10 mouse cellular contexts compared by ENCODE assay signal in genomic region chr14:120263380-120264135, GRCm38 (mm10). TPM values are rescaled to one million over a fixed set of nuclear protein-coding genes. Genes with fewer than 3 reads are reported as not detected.
A peak's percentile ranks its signal among the peaks of the same experiment; 100 is the strongest.
DNase-seq lines count a peak whose midpoint lies in the region; ATAC-seq and TF ChIP-seq lines count a peak whose summit lies in the region.
"Had no signal": no experiment of that assay in that cellular context is flagged by ENCODE, and none has a peak within 500 bp of the region (broad histone marks: within the 10 kb centered on the region; RNA-seq: fewer than 3 reads in every experiment).

No protein-coding gene starts in this region.

- 0 out of 2 replicates have a peak, but pooled peaks cover 2% of the 10 kb centered on the region for H3K4me1 ChIP-seq in kidney, embryonic 15.5 days
- H3K4me1 ChIP-seq in MEL (ENCODE audit: control insufficient read depth in 1 of 2, insufficient read depth in 2 of 2, low read length in 2 of 2): no peaks in the 10 kb centered on the region
- no peaks in the 10 kb centered on the region for H3K4me1 ChIP-seq in liver, postnatal 0 days (ENCODE audit: insufficient read depth)
- H3K4me1 ChIP-seq: embryonic facial prominence, embryonic 15.5 days; limb, embryonic 13.5 days had no signal

- TF ChIP-seq RAD21 in MEL (IDR thresholded peaks at IDR 0.05; ENCODE audit: low read depth, low read length): peak; percentile 56

- no peak overlapping the region for H3K27ac ChIP-seq in kidney, embryonic 15.5 days
- H3K27ac ChIP-seq in MEL (ENCODE audit: control insufficient read depth, low read depth, low read length): no peak overlapping the region
- H3K27ac ChIP-seq in liver, postnatal 0 days (ENCODE audit: low read depth): no peak overlapping the region
- H3K27ac ChIP-seq: embryonic facial prominence, embryonic 15.5 days; limb, embryonic 13.5 days had no signal

- TF ChIP-seq POLR2A in MEL (IDR thresholded peaks at IDR 0.05; ENCODE audit: control insufficient read depth in 1 of 2, insufficient read depth in 1 of 2, low read depth in 1 of 2, low read length in 2 of 2, poor library complexity in 1 of 2): no peak

- no peak overlapping the region for H3K4me2 ChIP-seq in kidney, embryonic 15.5 days
- peak overlapping the region; percentile 48 for H3K4me2 ChIP-seq in liver, postnatal 0 days (ENCODE audit: low read depth, low read length)
- H3K4me2 ChIP-seq: embryonic facial prominence, embryonic 15.5 days; limb, embryonic 13.5 days had no signal

- no peaks in the 10 kb centered on the region for H3K9me3 ChIP-seq in kidney, embryonic 15.5 days (replicated peaks)
- no peaks in the 10 kb centered on the region for H3K9me3 ChIP-seq in MEL (replicated peaks; ENCODE audit: insufficient read depth, low read length)
- no peaks in the 10 kb centered on the region for H3K9me3 ChIP-seq in liver, postnatal 0 days (ENCODE audit: low read length)
- H3K9me3 ChIP-seq: embryonic facial prominence, embryonic 15.5 days; limb, embryonic 13.5 days had no signal

- H3K4me3 ChIP-seq in kidney, embryonic 15.5 days (replicated peaks): no peak overlapping the region
- H3K4me3 ChIP-seq in MEL (ENCODE audit: control insufficient read depth in 1 of 2, insufficient read depth in 1 of 2, low read depth in 2 of 2, low read length in 2 of 2): no peak overlapping the region
- no peak overlapping the region for H3K4me3 ChIP-seq in liver, postnatal 0 days (ENCODE audit: low read depth, low read length)
- H3K4me3 ChIP-seq: embryonic facial prominence, embryonic 15.5 days; limb, embryonic 13.5 days had no signal

- no peaks in the 10 kb centered on the region for H3K27me3 ChIP-seq in kidney, embryonic 15.5 days
- H3K27me3 ChIP-seq in MEL (ENCODE audit: control insufficient read depth in 1 of 2, insufficient read depth in 2 of 2, low read length in 2 of 2): no peaks in the 10 kb centered on the region
- H3K27me3 ChIP-seq in liver, postnatal 0 days (ENCODE audit: insufficient read depth, low read length): no peaks in the 10 kb centered on the region
- H3K27me3 ChIP-seq: embryonic facial prominence, embryonic 15.5 days; limb, embryonic 13.5 days had no signal

- peak; percentile 72 for DNase-seq in kidney, adult 18-20 months
- DNase-seq in B cell, adult 2 months: peak; percentile 77 to 79
- DNase-seq in MEL (ENCODE audit: low read depth, low spot score): peak; percentile 30
- peak; percentile 68 to 70 for DNase-seq in cerebellum, postnatal 10 days
- peak; percentile 54 for DNase-seq in liver, postnatal 0 days
- no peak for DNase-seq in frontal cortex, postnatal 10 days (ENCODE audit: low spot score in 2 of 2)

- peak; percentile 45 to 65 (median 53) for TF ChIP-seq CTCF in MEL (IDR thresholded peaks at IDR 0.05 in 2 of 3, conservative IDR thresholded peaks at IDR 0.05 in 1 of 3; ENCODE audit: control insufficient read depth in 1 of 3, insufficient read depth in 1 of 3, low read depth in 2 of 3, low read length in 3 of 3, poor library complexity in 1 of 3, severe bottlenecking in 1 of 3)
- TF ChIP-seq CTCF in liver, postnatal 0 days (IDR thresholded peaks at IDR 0.05; ENCODE audit: low read depth): peak; percentile 70

- WGBS in kidney, embryonic 15.5 days: 82% methylated on average over 11 of the region's 11 CpGs
- WGBS in liver, postnatal 0 days (ENCODE audit: insufficient replicate concordance): 61% methylated on average over 11 of the region's 11 CpGs

- no peak overlapping the region for H3K9ac ChIP-seq in kidney, embryonic 15.5 days
- no peak overlapping the region for H3K9ac ChIP-seq in MEL (ENCODE audit: control insufficient read depth, low read depth, low read length, poor library complexity, severe bottlenecking)
- no peak overlapping the region for H3K9ac ChIP-seq in liver, postnatal 0 days (replicated peaks)
- H3K9ac ChIP-seq: embryonic facial prominence, embryonic 15.5 days; limb, embryonic 13.5 days had no signal

- no peaks in the 10 kb centered on the region for H3K79me2 ChIP-seq in MEL (ENCODE audit: control insufficient read depth, insufficient read depth, low read length, poor library complexity)

- ATAC-seq in kidney, embryonic 15.5 days (replicated peaks; ENCODE audit: low FRiP score): no peak
- no peak for ATAC-seq in liver, postnatal 0 days
- ATAC-seq in erythroid progenitor cell, adult 5-6 weeks (replicated peaks; ENCODE audit: low FRiP score, poor library complexity, severe bottlenecking): no peak

- no peak for TF ChIP-seq EP300 in MEL (IDR thresholded peaks at IDR 0.05; ENCODE audit: low read depth in 1 of 2, low read length in 2 of 2)
- TF ChIP-seq EP300 in liver, postnatal 0 days (IDR thresholded peaks at IDR 0.05; ENCODE audit: low read depth): no peak

- no peaks in the 10 kb centered on the region for H3K36me3 ChIP-seq in kidney, embryonic 15.5 days
- H3K36me3 ChIP-seq in MEL (ENCODE audit: control insufficient read depth in 1 of 2, insufficient read depth in 2 of 2, low read length in 2 of 2): no peaks in the 10 kb centered on the region
- no peaks in the 10 kb centered on the region for H3K36me3 ChIP-seq in liver, postnatal 0 days (replicated peaks; ENCODE audit: insufficient read depth, low read length)
- H3K36me3 ChIP-seq: embryonic facial prominence, embryonic 15.5 days; limb, embryonic 13.5 days had no signal

TF ChIP-seq in MEL, 35 proteins besides CTCF, POLR2A, EP300 and RAD21:
- peak; percentile 50 for TF ChIP-seq ZC3H11A (IDR thresholded peaks at IDR 0.05; ENCODE audit: low read depth, low read length)
- TF ChIP-seq SMC3 (IDR thresholded peaks at IDR 0.05; ENCODE audit: low read depth, low read length): peak; percentile 89
- no peak for TF ChIP-seq NELFE (IDR thresholded peaks at IDR 0.05; ENCODE audit: low read depth, low read length)

RNA-seq across cellular contexts. Expression of gene Mbnl2, which starts 11.9 kb away (rescaled TPM):
- 91.4 and 91.7 TPM in 2 replicates for polyA plus RNA-seq in kidney, embryonic 15.5 days (2015; fragmentation: Nextera tagmentation; extraction: Ambion mirVana)
- total RNA-seq in MEL (2012; rRNA removed): 5.6 and 6.5 TPM in 2 replicates
- polyA plus RNA-seq in MEL (2012; ENCODE audit: insufficient read depth in 1 of 2, insufficient read length in 2 of 2, low read depth in 1 of 2, low replicate concordance in 2 of 2, missing spikeins in 1 of 2): 1 to 10 TPM in 1 of 2 experiments, not detected in 1; 8.6 TPM
- polyA plus RNA-seq in liver, postnatal 0 days (2015; fragmentation: Nextera tagmentation; extraction: Ambion mirVana): 16.0 and 16.9 TPM in 2 replicates
- total RNA-seq in erythroid progenitor cell, adult 5-6 weeks (2015; ENCODE audit: low replicate concordance): 17.7 and 32.7 TPM in 2 replicates
- total RNA-seq in erythroid progenitor cell, adult 5-6 weeks (2017; ENCODE audit: low replicate concordance): 16.3 and 24.0 TPM in 2 replicates

Comparison
In these comparisons a context has a peak if more than half of its experiments do, and no peak if none do; other contexts are left out.
1. DNase-seq: peak in kidney, adult 18-20 months (single experiment), B cell, adult 2 months (2 of 2), MEL (single experiment), cerebellum, postnatal 10 days (2 of 2) and liver, postnatal 0 days (single experiment); none in frontal cortex, postnatal 10 days (0 of 2).